Mouse (Mus musculus) spleen, postnatal 10 days (tissue): ENCODE results near the gene Gm6121.
"Not testable (repeated sequence)": the region's sequence is repeated elsewhere in the genome, so short reads cannot be mapped to it uniquely, and the experiment has no call there.

Experiments used
- DNase-seq, 2 experiments: peaks; one replicate each; pipeline ENCODE4 v3.0.0; 2021 to 2022; ENCODE audit warnings: low spot score in 2 of 2

Gm6121 gene

GRCm38 (mm10) chrX:26935597-26935996 lies at the start of gene Gm6121:
Gm6121 (minus strand) TSS chrX:26935697.
- not testable (repeated sequence) for DNase-seq
